Mouse (Mus musculus): ENCODE results near the gene Amdhd1.

The Amdhd1 gene

DNA sequence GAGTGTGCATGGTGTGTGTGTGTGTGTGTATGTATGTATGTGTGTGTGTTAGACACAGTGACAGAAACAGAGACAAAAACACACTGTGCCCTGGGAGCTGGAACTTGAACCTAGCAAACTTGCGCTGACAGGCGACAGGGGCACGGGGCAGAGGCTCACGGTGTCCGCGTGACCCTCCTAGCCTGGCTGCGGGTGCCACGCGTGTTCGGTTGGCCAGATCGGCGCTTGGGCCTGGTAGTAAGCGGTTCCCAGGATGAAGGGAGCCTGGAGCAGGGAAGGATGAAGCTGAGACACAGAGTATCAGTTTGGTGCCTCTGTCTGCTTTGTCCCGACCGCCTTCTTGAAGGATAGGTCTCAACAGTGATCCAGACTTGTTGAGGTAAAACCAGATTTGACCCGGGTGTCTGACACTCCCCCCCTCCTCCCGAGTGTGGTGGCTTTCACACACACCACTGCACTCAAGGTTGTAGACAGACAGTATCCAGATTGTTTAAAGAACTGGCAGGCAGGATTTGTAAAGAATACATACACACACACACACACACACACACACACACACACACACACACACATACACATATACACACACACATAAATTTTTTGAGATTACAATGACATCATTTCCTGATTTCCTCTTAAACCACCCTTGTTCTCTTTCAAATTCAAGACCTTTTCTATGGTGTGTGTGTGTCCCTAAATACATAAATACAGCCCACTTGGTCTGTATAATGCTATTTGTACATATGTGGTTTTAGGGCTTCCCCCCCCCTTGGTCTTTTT, 788 bp upstream of the Amdhd1 start, which contains the start of gene Ccdc38:
TSS of gene Ccdc38 (plus strand) at position 202 of the 780 bp plus-strand sequence.
- DNase-seq (ENCODE audit: low spot score): peak; percentile 12

DNA sequence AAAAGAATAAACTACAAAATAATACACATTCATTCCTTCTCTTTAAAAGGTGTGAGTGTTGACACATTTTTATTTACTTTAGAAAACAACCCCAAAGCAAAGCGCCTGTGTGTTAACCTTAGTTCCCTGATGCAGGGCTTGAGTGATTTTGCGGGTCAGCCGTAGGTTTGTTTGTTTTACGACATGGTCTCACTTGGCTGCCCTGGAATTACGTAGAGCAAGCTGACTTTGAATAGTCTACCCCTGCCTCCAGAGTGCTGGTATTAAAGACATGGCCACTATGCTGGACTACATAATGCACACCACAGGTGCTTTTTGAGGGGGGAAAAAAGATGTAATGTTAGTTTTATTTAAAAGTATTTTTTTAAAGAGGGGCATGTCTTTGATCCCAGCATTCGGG, 1.0 kb downstream of the Amdhd1 start:
- no peak for DNase-seq (ENCODE audit: low spot score)

DNA sequence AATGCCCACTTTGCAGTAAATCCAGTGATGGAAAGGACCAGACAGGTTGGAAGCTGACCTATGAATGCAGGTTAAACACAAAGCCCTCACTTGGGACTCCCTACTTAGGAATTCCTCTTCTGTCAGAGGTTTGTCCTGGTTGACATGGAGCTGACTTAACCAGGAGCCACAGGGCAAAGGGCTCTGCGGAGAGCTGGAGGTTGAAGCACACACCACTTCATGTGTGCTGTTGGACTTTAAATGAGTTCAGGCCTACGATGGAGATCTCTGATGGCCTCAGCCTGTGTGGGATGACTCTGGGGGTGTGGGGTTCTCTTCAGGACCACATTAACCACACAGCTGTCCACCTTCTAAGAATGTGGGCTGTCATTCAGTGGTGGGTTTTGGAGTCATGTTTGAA, 1.5 kb downstream of the Amdhd1 start:
- no peak for DNase-seq (ENCODE audit: low spot score)

DNA sequence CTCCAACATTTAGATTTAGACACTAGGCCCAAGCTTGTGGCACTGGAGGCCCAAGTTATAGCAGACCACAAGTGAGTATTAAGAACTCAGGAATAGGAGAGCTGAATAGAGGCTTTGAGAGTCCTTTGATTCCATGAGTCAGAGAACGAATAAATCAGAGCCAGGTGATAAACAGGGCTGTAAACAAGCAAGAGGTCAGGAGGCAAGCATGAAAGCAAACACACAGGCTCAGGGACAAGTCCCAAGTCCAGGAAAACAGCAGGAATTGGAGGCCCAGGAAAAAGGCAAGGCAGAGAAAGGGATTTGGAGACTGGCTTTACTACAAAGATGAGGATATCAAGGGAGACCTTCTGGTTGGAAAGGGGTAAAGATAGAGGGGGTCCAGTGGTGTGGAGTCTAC, 14.5 kb downstream of the Amdhd1 start:
- no peak for DNase-seq (ENCODE audit: low spot score)

- DNase-seq (ENCODE audit: low spot score): no peak
These were observed 18.8 kb downstream of the Amdhd1 start for GRCm38 (mm10) chr10:93520994-93521393.

DNA sequence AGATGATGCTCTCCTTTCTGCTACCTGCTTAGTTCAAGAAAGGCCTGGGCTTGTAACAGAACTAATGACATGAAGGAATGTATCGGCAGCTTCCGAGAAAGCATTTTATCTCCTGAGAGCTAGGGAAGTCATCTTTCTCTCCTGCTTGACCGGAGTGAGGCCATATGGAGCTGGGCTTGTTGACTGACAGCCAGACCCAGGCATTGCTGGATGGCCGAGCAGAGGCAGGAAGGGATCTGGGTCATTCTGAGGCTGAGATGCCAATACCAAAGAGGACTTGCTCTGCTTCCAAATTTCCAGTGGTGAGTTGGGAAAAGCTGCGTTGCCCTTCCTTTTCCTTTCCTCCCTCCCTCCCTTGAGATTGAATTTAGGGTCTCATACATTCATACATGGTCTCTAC, 20.1 kb downstream of the Amdhd1 start:
- DNase-seq (ENCODE audit: low spot score): no peak

DNA sequence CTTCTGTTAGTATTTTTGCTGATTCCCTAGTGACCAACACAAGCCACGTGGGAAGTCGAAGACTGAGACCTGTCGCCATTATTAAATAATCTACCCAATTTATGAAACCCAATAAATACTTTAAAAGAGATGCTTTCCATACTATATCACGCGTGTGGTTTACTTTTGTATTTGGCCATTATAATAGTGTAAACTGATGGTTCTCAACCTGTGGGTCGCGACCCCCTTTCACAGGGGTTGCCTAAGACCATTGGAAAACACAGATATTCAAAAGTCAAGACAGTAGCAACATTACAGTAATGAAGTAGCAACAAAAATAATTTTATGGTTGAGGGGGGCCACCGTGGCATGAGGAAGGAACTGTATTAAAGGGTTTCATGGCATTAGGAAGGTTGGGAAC, 20.7 kb downstream of the Amdhd1 start:
- no peak for DNase-seq (ENCODE audit: low spot score)

- no peak for DNase-seq (ENCODE audit: low spot score)
These were observed 21.2 kb downstream of the Amdhd1 start for GRCm38 (mm10) chr10:93518620-93519019.

DNA sequence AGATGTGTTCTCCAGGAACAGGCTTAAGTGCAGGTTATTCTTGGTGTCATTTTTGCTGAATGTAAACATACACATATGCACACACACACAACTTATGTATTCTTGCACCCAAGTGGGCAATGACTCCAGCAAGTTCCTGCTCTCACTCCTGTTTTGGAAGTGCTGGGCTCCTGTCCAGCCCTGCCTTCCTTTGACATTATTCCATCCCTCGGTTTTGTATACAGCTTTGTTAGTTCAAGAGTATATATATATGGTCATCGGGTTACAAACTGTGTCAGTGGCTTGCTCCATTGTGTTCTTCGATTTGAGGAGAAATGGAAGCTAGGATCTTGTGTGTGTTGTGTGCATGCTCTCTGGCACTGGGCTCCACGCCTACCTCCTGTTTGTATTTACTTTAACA, 21.6 kb downstream of the Amdhd1 start:
- no peak for DNase-seq (ENCODE audit: low spot score)

DNA sequence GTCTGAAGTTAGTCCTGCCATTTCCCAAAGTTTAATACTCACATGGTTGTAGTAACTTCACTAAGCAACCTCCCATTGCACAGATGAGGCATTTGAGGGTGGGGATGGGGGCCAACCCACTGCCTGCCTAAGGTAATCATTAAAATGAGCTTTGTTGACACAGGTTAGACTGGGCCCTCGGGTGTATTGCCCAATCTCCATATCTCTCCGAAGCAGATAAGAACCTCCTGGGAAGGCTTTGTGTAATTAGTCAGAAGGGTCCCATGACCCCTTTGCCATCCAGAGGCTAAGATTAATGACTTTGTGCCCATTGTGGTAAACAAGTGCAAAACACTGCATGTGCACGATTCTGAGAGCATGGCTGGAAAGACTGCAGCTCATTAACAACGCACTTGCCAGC, 22.1 kb downstream of the Amdhd1 start:
- DNase-seq (ENCODE audit: low spot score): no peak

DNA sequence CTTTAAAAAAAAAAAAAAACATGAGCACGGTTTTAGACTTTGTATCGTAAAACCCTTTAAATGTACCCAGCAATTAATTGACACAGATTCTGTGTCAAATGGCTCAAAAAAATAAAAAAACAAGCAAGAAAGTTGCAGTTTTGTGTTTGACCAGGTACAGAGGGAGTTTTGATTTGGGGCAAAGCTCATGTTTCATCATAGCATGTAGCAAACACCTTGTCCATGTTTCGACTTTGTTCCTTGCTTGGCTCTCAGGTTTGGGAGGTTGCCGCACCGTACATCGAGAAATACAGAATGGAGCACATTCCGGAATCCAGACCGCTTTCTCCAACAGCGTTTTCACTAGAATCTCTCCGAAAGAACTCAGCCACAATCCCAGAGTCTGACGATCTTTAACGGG, 23.9 kb downstream of the Amdhd1 start:
- no peak for DNase-seq (ENCODE audit: low spot score)

DNA sequence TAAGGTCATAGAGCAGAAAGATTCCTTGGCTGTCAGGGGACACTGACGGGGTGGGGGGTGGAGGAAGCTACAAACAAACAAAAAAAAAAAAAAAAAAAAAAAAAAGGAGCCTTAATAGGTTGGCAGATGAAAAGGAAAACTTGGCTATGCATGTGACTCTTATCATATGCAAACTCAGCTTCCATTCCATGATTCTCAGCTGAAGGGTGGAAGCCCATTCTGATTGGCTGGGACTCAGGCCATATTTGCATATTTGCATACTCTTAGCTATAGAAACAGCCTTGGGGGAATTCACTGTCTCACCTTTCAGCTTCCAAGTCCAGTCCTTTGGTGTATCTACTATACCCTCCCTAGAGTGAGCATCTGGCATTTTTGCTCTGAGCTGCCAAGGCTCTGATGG, 24.4 kb downstream of the Amdhd1 start:
- no peak for DNase-seq (ENCODE audit: low spot score)

DNA sequence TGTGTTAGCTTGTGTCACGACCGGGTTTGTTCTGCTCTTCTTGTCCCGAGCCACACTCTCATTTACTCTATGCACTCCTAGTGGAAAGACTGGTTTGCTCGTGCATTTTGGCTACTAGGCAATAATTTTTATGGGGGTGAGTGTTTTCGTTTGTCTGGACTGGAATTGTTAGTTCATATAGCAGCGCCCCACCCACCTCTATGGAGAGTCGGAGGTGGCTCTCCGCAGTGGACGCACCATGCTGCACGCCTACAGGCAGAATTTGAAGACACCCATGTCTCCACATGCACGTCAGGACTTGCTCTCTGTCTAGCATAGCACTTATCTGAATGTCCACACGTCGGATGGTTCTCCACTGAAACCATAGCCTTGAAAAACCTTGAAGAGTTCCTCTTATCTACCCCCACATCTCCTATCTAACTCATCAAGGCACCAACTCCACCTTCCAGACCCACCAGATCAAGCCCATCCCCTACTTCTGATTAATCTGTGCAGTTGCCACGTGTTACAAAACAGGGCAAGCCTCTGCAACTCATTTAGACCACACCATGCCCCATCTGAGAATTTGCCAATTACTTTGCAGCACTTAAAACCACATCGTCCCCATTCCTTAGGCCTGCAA, 30.2 kb downstream of the Amdhd1 start:
- no peak for DNase-seq (ENCODE audit: low spot score)

- no peak for DNase-seq (ENCODE audit: low spot score)
These were observed 31.4 kb downstream of the Amdhd1 start for GRCm38 (mm10) chr10:93508383-93508970.

DNA sequence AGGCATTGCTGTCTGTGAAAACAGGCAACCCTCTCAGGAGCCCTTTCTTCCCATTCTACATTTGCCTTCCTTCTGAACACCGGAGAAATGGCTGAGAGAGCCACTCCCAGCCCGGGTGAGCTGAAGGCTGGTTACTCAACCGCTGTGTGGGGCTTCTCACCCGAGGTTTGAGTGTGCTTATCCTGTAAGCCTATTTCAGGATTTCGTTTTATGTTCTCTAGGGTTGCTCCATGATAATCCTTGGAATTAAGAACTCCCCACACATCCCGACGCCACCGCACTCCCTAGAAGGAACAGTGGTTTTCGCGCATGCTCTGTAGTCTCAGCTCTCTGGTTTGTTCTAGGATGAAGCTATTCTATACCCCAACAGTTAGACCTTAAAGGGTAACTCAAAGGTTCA, 38.5 kb downstream of the Amdhd1 start:
- DNase-seq (ENCODE audit: low spot score): no peak

GRCm38 (mm10) chr10:93500864-93501263, 39.0 kb downstream of the Amdhd1 start:
- DNase-seq (ENCODE audit: low spot score): no peak

DNA sequence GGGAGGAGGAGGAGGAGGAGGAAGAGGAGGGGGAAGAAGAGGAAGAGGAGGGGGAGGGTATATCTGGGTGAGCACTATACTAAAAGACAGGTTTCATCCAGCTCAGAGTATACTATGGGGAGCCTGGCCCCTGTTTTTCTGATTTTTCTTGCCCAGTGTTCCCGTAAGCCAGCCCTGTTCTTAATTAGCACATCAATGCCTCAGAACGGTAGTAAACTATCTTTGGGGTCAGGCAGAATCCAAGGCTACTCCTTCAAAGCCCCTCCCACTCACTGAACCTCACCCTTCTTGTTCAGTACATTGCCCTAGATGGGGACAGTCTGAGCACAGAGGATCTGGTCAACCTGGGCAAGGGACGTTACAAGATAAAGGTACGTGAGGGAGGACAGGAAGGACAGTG, 49.4 kb downstream of the Amdhd1 start:
- DNase-seq (ENCODE audit: low spot score): no peak

DNA sequence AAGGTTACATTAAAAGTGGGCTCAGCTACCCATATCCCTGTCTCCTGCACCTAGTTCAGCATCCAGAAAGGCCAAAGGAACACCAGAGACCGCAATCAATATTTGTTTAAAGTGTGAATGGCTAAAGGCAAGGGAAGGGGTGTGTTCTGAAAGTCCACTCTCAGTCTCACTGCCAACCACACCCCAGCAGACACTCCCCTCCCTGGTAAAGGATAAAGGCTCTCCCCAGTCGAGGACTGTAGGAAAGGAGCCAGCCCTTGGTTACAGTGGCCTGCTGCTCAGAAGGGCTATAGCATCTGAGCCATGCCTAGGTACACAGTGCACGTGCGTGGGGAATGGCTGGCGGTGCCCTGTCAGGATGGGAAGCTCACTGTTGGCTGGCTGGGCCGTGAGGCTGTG, 51.0 kb downstream of the Amdhd1 start:
- DNase-seq (ENCODE audit: low spot score): no peak

DNA sequence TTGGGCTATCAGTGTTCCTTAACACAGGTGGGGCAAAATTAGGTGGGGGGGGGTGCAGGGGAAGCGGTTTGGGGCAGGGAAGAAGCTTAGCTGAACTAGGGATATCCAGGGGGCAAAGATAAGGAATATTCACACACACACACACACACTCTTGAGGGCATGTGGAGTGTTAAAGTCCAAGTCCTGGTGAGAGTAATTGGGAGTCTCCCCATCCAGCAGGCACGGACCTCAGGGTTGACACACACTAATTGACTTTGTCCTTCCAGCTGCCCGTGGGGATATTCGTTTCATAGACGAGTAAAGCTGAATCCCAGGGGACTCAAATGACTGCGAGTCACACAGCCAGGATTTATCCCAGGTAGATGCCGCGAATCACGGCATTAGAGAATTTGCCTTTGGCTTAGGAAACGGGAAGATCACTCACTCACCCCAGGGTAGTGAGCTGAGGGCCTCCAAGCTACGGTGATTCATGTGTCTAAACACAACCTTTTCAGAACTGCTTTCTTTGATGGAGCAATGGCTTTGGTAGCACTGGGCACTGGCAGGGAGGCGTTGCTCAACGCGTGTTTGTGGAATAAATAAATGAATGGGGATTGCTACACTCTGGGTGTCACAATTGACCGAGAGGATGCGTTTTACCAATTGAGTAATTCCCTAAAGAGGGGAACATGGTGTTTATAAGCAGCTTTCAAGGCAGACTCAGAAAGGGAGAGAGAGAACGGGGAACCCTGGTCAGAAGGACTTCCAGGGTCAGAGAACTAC, 51.6 kb downstream of the Amdhd1 start, which contains the start of gene Hal:
TSS of gene Hal (plus strand) at position 703 of the 762 bp plus-strand sequence.
- DNase-seq (ENCODE audit: low spot score): no peak

GRCm38 (mm10) chr10:93486622-93487021, 53.2 kb downstream of the Amdhd1 start:
- DNase-seq (ENCODE audit: low spot score): no peak

DNA sequence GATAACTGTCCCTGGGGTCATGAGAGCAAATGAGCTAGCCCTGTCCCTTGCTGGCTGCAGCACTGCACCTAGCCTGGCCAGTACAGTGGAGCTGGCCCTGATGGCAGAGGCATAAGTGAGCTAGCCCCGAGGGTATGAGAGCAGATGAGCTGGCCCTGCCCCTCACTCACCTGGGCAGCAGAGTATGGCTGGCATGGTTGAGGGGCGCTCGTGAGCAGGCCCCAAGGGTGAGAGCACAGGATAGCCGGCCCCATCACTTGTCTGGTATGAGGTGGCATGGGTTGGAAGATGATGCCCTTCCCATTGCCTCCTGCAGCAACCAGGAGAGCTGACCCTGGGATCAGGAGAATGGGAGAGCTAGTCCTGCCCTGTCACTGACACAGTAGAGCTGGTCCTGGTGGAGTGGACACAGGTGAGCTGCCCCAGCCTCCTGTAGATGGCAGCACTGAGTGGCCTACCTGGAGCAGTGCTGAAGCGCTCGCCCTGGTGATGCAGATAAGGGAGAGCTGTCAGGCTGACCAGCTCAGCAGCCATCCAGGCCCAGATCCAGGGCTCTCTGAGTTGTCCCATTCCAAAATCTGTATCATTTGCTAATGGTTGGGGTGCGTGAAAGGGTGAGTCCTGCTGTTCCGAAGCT, 54.7 kb downstream of the Amdhd1 start:
- DNase-seq (ENCODE audit: low spot score): no peak

- no peak for DNase-seq (ENCODE audit: low spot score)
These were observed 55.3 kb downstream of the Amdhd1 start for GRCm38 (mm10) chr10:93484511-93484910.

All from ovary, postnatal 36 days (tissue).